Mouse (Mus musculus): Measurements from ENCODE around the gene Defb23. TPM values are rescaled to one million over a fixed set of nuclear protein-coding genes. Genes with fewer than 3 reads are reported as not detected.

Defb23 gene
- total RNA-seq (2017) = not detected in 2 replicates

GRCm38 (mm10) chr2:152464570-152465150 lies at the start of gene Defb23:
TSS of gene Defb23 (minus strand) at chr2:152464620.
- no peak for ATAC-seq (ENCODE audit: extremely low read depth, insufficient number of reproducible peaks, low FRiP score, poor library complexity, severe bottlenecking)

GRCm38 (mm10) chr2:152511592-152511991 lies 47.2 kb upstream of the Defb23 start, which contains the start of gene Defb26:
TSS of gene Defb26 (minus strand) at chr2:152511692.
- no peak for ATAC-seq (ENCODE audit: extremely low read depth, insufficient number of reproducible peaks, low FRiP score, poor library complexity, severe bottlenecking)

GRCm38 (mm10) chr2:152503950-152504349 lies 39.5 kb upstream of the Defb23 start:
- no peak for ATAC-seq (ENCODE audit: extremely low read depth, insufficient number of reproducible peaks, low FRiP score, poor library complexity, severe bottlenecking)

- no peak for ATAC-seq (ENCODE audit: extremely low read depth, insufficient number of reproducible peaks, low FRiP score, poor library complexity, severe bottlenecking)
These were observed 36.4 kb upstream of the Defb23 start for GRCm38 (mm10) chr2:152500863-152501229.

GRCm38 (mm10) chr2:152500204-152500862 lies 35.9 kb upstream of the Defb23 start:
- no peak for ATAC-seq (ENCODE audit: extremely low read depth, insufficient number of reproducible peaks, low FRiP score, poor library complexity, severe bottlenecking)

- no peak for ATAC-seq (ENCODE audit: extremely low read depth, insufficient number of reproducible peaks, low FRiP score, poor library complexity, severe bottlenecking)
These were observed 33.6 kb upstream of the Defb23 start for GRCm38 (mm10) chr2:152498020-152498419.

GRCm38 (mm10) chr2:152493151-152493550 lies 28.7 kb upstream of the Defb23 start:
- ATAC-seq (ENCODE audit: extremely low read depth, insufficient number of reproducible peaks, low FRiP score, poor library complexity, severe bottlenecking) = no peak

GRCm38 (mm10) chr2:152490038-152490437 lies 25.6 kb upstream of the Defb23 start, which contains the start of gene Defb22:
TSS of gene Defb22 (minus strand) at chr2:152490138.
- ATAC-seq (ENCODE audit: extremely low read depth, insufficient number of reproducible peaks, low FRiP score, poor library complexity, severe bottlenecking) = no peak

GRCm38 (mm10) chr2:152487024-152487423 lies 22.6 kb upstream of the Defb23 start:
- ATAC-seq (ENCODE audit: extremely low read depth, insufficient number of reproducible peaks, low FRiP score, poor library complexity, severe bottlenecking) = no peak

GRCm38 (mm10) chr2:152481726-152482125 lies 17.3 kb upstream of the Defb23 start:
- no peak for ATAC-seq (ENCODE audit: extremely low read depth, insufficient number of reproducible peaks, low FRiP score, poor library complexity, severe bottlenecking)

- ATAC-seq (ENCODE audit: extremely low read depth, insufficient number of reproducible peaks, low FRiP score, poor library complexity, severe bottlenecking) = no peak
These were observed 16.5 kb upstream of the Defb23 start for GRCm38 (mm10) chr2:152480881-152481280.

- ATAC-seq (ENCODE audit: extremely low read depth, insufficient number of reproducible peaks, low FRiP score, poor library complexity, severe bottlenecking) = no peak
These were observed 12.3 kb upstream of the Defb23 start, which contains the start of gene Defb20 for GRCm38 (mm10) chr2:152476763-152477162. TSS of gene Defb20 (plus strand) at chr2:152477063.

GRCm38 (mm10) chr2:152472434-152472833 lies 8.0 kb upstream of the Defb23 start:
- ATAC-seq (ENCODE audit: extremely low read depth, insufficient number of reproducible peaks, low FRiP score, poor library complexity, severe bottlenecking) = no peak

GRCm38 (mm10) chr2:152470973-152471372 lies 6.6 kb upstream of the Defb23 start:
- ATAC-seq (ENCODE audit: extremely low read depth, insufficient number of reproducible peaks, low FRiP score, poor library complexity, severe bottlenecking) = no peak

- no peak for ATAC-seq (ENCODE audit: extremely low read depth, insufficient number of reproducible peaks, low FRiP score, poor library complexity, severe bottlenecking)
These were observed 5.2 kb downstream of the Defb23 start for GRCm38 (mm10) chr2:152459241-152459640.

GRCm38 (mm10) chr2:152452101-152452781 lies 12.2 kb downstream of the Defb23 start:
- ATAC-seq (ENCODE audit: extremely low read depth, insufficient number of reproducible peaks, low FRiP score, poor library complexity, severe bottlenecking) = no peak

- no peak for ATAC-seq (ENCODE audit: extremely low read depth, insufficient number of reproducible peaks, low FRiP score, poor library complexity, severe bottlenecking)
These were observed 14.2 kb downstream of the Defb23 start for GRCm38 (mm10) chr2:152450241-152450640.

GRCm38 (mm10) chr2:152447461-152447860 lies 17.0 kb downstream of the Defb23 start:
- no peak for ATAC-seq (ENCODE audit: extremely low read depth, insufficient number of reproducible peaks, low FRiP score, poor library complexity, severe bottlenecking)

GRCm38 (mm10) chr2:152446642-152447041 lies 17.8 kb downstream of the Defb23 start:
- no peak for ATAC-seq (ENCODE audit: extremely low read depth, insufficient number of reproducible peaks, low FRiP score, poor library complexity, severe bottlenecking)

GRCm38 (mm10) chr2:152443281-152443680 lies 21.1 kb downstream of the Defb23 start:
- ATAC-seq (ENCODE audit: extremely low read depth, insufficient number of reproducible peaks, low FRiP score, poor library complexity, severe bottlenecking) = no peak

Measured in neutrophil, adult 5-6 weeks (primary cell).